Mouse (Mus musculus) CD8-positive naive resting alpha-beta T cell, adult 2 months (primary cell): ENCODE measurements around the gene Sgf29.
A peak's percentile ranks its signal among the peaks of the same experiment; 100 is the strongest.

Experiments
- DNase-seq, 2 experiments: peaks; one replicate each; pipeline ENCODE4 v3.0.0; 2022; ENCODE audit warnings: low read depth in 2 of 2, low spot score in 2 of 2

The Sgf29 gene

GRCm38 (mm10) chr7:126636733-126637520 is 12.2 kb upstream of the Sgf29 start:
- DNase-seq, result peak; percentile 23 to 52

DNA sequence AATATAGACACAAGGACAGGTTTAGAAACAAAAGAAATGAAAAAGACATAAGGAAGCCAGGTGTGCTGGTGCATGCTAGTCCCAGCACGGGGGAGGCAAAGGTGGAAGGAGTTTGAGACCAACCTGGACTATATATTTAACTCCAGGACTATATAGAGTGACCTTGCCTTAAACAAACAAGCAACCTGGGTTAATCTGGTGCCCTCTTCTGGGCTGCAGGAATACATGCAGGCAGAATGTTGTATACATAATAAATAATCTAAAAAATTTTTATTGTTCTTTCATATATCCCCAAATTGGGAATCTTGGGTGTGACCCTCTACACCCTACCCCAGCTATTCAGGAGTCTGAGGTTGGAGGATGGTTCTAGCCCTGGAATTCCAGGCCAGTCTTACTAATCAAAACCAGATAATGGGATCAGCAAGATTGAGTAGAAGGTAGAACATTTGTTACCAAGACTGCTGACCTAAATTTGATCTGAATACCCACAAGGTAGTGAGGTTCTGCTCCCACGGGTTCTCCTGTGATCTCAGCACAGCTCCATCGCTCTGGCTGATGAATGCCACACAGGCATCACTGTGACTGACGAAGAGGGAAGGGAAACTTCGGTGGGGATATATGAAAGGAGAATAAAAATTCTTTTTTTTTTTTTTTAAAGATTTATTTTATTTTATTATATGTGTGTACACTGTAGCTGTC is 6.4 kb upstream of the Sgf29 start:
- DNase-seq, result no peak

- peak; percentile 8 to 45 for DNase-seq
Observed at GRCm38 (mm10) chr7:126643244-126643617, 5.9 kb upstream of the Sgf29 start.

DNA sequence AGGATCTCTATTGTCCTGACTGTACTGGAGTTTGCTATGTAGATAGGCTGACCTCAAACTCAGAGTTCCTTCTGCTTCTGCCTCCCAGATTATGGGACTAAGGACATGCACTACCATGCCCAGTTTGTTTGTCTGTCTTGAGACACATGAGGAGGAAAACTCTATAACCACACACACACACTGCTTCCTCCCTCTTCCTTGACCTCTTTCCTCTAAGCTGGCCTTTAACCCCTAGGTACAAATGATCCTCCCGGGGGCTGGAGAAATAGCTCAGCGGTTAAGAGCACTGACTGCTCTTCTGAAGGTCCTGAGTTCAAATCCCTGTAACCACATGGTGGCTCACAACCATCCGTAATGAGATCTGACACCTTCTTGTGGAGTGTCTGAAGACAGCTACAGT is 4.8 kb upstream of the Sgf29 start:
- no peak for DNase-seq

GRCm38 (mm10) chr7:126644914-126645313 is 4.2 kb upstream of the Sgf29 start:
- DNase-seq, result no peak

GRCm38 (mm10) chr7:126645708-126646107 is 3.4 kb upstream of the Sgf29 start:
- no peak for DNase-seq

- no peak for DNase-seq
Observed at GRCm38 (mm10) chr7:126648486-126648885, 623 bp upstream of the Sgf29 start.

GRCm38 (mm10) chr7:126650852-126651251 is 1.7 kb downstream of the Sgf29 start:
- DNase-seq, result no peak

DNA sequence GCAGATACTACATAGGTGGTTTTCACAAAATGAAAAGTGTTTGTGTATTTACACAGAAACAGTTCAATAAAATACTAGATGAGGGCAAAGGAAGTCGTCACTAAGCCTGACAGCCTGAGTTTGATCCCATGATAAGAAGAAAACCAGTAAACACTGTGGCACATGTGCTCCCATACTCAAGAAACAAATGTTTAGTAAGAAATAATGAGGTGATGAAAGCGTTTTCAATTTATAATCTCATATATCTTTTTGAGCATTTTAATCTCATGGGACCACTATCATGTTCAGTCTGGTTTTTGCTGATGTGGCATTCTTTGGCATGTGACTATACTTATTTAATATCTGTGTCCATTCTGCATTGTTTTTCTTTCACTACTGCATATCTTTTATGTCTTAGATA is 4.9 kb downstream of the Sgf29 start:
- DNase-seq, result no peak

DNA sequence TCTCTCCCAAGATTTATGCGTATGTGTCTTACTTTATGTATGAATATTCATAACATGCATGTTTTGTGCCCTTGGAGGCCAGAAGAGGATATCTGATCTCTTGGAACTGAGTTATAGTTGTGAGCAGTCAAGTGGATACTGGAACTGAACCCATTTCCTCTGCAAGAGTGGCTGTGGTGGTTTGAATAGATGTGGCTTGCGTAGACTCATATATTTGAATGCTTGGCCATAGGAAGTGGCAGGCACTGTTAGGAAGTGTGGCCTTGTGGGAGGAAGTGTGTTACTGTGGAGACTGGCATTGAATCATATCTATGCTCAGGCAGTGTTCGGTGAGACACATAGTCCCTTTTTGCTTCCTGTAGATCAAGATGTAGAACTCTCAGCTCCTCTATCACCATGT is 6.6 kb downstream of the Sgf29 start:
- DNase-seq, result peak; percentile 20 to 49

DNA sequence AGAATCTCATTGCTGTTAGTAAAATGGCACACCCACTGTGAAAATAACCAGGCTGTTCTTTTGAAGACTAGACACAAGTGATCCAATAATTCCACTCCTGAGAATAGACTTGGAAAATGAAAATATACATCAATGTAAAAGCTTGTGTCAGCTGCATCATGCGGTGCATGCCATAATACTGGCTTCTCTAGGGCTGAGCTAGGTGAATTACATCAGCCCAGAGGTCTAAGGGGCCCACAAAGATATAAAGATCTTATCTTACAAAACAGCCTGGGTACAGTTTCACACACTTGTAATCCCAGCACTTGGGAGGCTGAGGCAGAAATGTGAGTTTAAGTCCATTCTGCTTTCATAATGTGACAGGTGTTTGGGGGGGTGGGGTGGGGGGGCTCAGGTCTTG is 8.4 kb downstream of the Sgf29 start:
- DNase-seq, result no peak

DNA sequence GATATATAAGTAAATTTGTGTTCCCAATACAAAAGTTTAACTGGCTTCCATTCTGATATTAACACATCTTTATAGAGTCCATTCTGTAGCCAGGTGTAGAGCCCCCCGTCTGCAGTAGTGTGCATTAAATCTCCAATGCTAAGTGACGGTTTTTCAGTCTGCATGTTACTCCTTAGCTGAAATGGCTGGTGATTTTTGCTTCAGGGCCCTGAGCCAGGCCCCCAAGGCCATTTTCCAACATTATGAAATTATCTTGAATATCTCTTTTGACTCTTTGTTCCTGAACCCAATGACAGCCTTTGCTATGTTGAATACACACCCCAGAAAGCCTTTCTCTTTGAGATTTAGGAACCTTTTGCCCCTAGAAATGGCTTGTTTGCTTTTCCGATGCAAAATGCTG is 10.7 kb downstream of the Sgf29 start:
- DNase-seq, result no peak

GRCm38 (mm10) chr7:126663646-126664045 is 14.5 kb downstream of the Sgf29 start:
- DNase-seq, result no peak

DNA sequence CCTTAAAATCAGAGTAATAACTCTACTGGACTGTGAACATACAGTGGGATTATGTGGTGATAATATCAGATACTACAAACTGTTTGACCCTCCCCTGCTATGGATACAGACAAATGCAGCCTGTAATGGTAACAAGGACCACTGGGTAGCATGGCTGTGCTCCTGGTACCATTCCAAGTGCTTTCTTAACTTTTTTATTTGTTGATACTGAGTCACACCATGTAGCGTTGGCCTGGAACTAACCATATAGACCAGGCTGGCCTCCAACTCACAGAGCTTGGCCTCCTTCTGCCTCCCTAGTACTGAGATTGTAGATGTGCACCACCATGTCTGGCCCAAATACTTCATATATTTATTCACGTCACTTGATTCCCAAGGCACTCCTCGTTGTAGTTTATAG is 16.2 kb downstream of the Sgf29 start:
- no peak for DNase-seq

- DNase-seq, result no peak
Observed at GRCm38 (mm10) chr7:126667495-126668090, 18.5 kb downstream of the Sgf29 start.

DNA sequence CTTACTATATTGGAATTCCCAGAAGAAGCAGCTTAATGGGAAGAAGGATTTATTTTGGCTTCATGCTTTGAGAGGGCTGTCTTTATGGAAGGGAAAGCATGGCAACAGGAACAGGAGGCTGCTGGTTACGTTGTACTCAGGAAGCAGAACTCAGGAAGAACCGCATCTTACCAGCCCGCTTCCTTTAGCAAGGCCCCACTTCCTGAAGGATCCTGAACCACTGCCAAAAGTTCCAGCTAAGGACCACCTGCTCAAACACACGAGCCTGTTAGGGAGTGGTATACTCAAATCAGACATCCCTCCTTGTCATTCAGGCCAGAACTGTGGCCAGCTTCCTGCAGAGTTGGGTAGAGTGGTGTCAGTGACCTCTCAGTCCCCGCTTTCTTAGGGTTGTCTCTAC is 19.3 kb downstream of the Sgf29 start:
- no peak for DNase-seq

GRCm38 (mm10) chr7:126670152-126670551 is 21.0 kb downstream of the Sgf29 start:
- DNase-seq, result no peak

DNA sequence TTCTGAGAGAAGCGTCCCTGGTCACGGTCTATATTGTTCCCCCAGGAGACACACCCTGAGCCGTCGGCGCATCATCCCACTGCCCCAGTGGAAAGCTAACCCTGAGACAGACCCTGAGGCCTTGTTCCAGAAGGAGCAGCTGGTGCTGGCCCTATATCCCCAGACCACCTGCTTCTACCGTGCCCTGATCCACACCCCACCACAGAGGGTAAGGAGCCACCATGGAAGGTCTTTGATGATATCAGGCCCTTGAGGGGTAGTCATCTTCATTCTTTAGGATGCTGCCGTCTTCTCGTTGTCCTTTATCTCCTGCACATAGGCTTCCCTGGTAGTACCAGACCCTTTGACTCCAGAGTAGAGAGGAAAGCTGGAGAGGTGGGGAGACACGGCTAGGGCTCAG is 23.0 kb downstream of the Sgf29 start:
- DNase-seq, result no peak

DNA sequence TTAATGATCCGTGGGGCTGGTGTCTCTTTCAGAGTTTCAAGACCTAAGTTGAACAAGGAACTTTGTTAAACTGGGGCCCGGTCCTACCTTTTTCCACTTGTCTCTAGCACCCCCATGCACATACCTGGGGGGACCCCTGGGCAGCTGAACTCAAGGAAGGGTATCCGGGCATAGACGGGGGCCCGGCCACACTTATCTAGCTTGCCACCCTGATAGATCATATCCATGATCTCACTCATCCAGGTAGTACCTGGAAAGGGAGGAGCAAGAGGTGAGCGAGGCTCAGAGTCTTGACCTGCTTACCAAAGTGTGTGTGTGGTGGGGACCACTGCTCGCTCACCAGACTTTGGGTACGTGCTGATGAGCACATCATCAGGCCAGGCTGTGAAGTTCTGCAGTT is 26.0 kb downstream of the Sgf29 start:
- no peak for DNase-seq

DNA sequence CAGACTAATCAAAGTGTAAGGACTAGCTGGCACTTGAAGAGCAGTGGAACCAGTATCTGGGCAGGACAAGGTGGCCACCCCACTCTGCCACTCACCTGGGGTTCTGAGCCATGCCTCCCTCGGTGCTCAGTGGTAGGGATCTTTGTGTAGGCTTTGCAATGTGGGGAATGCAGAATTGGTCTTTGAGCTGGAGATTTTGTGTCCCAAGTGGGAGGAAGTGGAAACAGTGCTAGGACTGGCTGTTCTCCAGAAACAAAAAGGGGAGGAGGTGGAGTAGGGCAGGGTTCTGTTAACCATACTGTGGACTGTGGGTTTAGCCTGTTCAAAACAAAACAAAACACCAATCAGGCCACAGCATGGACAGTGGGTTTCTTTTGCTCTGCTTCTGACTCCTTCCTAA is 27.1 kb downstream of the Sgf29 start, which contains the start of gene Sult1a1:
Sult1a1 (minus strand) TSS at position 226 of the 400 bp plus-strand sequence.
- no peak for DNase-seq

GRCm38 (mm10) chr7:126676631-126677220 is 27.6 kb downstream of the Sgf29 start:
- no peak for DNase-seq
